Mouse (Mus musculus) retina, postnatal 1 day (tissue): ENCODE results near the gene Col18a1.

Source experiments
- DNase-seq: peaks from one replicate; pipeline ENCODE4 v3.0.0-alpha.2; 2012

The Col18a1 gene

DNA sequence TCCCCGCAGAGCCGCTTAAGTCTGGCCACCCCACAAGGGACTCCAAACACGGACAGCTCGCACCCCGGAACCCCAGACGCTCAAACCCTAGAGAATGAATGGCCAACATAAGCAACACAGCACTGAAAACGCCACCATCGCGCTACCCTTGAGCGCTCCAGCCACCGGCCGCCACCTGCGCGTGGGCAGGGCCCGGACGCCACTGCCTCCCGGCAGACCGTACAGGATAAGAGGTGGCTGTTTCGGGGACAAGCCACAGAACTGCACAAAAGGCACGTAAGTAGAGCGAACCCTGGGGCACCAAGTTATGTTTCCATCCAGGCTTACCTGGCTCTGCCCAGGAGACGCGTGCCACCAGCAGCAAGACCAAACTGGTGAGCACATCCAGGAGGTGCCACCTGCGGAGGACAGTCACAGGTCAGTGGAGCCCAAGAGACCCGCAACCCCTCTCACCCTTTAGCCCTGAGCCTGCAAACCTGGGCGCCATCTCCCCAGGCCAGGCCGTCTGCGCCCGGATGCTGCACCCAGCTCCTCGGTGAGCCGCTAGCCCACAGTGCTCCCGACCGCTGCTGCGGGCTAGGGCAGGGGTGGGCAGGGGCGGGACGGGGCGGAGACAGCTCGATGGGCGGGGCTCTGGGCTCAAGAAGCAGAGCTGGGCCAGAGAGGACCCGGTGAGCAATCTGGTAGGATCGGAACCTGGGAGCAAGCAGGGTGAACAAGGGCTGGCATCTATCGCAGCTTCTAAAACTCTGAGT is at the start of gene Col18a1:
Gene Col18a1, minus strand, starts transcription at position 586 of the 755 bp plus-strand sequence.
- peak; percentile 77 for DNase-seq

DNA sequence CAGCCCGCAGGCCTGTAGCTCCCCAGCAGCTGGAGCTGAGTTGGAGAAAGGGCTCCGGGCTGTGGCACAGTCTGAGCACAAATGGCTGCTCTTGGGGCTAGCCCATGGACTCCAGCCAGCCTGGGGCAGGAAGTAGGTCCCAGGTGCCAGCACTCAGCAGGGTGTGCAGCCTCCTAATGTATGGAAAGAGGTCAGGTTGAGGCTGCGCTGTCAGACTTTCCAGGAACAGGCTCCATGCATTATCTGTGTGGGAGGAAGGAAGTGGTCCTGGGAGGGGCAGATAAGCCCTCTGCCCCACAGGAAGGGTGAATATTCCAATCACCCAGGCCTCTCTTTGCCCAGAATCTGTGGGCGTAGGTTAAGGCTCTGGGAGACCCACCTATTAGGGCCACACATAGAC is 49.3 kb upstream of the Col18a1 start:
- peak; percentile 67 for DNase-seq

DNA sequence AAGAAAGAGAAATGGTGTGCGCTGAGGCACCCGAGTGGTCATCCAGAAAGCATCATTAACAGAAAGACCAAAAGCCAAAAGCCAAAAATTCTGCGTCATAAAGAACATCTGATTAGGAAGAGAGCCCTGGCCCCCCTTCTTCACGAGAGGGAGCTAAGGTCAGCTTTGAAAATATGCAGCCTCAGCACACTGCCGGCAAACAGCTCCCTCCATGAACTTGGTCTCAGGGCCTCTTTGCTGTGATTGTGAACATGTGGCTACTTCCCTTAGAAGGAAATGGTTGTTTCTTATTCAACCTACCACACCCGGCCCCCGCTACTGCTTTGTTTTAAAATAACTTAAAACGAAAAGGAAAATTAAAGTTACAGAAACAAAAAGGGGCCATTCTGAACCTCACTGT is 48.2 kb upstream of the Col18a1 start:
- DNase-seq: no peak

DNA sequence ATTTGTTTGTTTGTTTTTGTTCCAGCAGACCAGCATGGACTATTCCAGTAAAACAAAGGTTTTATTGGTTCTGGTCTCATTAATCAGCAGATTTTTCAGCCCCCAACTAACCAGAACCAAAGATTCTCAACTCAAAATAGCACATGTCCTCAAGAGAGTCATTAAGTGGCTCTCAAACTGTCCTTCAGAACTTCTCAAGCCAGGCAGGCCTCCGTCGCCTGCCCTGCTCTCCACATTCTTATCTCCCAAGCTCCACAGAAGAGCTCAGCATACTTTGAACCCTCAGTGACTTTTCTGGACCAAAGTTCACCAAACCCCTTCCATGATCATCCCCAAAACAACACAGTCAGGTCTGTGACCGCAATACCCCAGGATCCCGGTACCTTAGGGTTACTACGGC is 47.1 kb upstream of the Col18a1 start:
- DNase-seq: no peak

DNA sequence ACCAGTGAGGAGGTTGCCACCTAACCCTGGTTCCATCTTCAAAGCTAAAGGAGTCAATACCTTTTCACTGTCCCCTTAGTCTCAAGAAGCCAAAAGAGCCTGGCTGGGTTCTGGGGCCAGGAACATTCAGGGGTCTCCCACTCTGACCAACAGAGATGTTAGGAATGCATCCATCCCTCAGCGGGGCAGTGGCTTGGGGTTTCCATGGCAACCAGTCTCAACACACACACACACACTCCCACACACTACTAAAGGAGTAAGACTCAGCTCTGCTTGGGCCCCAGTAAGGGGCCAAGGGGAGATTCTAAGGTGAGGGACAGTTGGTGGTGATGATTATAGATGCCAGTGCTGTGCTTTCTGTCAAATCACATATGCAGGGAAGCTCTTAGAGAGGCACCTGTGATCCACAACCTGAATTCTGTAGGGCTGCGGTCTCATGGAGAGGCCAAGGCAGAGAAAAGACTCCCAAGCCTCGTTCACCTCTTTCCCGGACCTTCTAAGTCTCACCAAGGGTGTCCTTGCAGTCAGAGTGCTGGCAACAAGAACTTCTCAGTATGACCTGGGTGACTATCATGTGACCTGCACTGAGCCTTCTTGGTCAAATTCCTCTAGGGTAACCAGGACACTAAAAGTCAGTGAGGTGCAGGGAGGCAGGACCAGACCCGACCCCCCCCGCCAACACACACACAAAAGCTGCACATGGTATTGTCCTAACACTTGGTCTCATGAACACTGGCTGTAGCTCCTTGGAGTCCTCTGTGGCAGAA is 46.2 kb upstream of the Col18a1 start:
- DNase-seq: no peak

DNA sequence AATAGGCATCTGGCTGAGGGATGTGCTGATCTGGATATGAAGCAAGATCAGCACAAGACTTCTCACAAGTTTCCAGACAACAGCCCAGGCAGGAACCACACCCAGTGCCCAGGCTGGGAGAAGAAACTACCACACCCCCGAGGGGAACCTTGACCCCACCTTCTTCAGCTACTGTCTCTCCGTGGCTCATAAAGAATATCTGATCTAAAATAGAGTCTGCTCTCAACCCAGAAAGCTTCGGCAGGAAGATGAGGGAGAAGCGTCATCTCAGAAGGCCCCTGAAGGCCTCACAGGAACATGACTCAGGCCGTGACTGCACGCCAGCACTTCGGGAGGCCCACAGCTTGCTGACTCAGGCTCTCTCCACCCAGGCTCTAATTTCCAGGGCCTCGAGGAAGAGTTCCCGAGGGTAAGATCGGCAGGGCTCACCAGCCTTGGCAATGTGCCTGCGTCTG is 44.8 kb upstream of the Col18a1 start:
- no peak for DNase-seq

DNA sequence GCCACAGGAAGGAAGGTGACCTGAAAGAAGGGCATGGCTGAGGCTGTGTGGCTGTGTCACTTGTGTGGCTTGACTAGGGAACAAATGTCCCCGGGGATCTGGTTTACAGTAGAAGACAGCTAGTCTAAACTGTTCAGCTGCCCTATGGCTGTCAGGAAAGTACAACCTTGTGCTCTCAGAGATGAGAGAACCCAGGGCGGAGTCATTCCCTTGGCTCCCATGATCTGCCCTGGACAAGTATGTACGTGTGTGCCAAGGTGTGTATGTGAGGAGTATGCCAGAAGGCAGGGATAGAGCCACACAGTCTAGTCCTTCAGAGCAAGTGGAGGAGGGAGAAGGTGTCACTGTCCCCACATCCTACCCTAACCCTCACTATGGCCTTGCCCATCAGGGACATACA is 44.3 kb upstream of the Col18a1 start:
- no peak for DNase-seq

DNA sequence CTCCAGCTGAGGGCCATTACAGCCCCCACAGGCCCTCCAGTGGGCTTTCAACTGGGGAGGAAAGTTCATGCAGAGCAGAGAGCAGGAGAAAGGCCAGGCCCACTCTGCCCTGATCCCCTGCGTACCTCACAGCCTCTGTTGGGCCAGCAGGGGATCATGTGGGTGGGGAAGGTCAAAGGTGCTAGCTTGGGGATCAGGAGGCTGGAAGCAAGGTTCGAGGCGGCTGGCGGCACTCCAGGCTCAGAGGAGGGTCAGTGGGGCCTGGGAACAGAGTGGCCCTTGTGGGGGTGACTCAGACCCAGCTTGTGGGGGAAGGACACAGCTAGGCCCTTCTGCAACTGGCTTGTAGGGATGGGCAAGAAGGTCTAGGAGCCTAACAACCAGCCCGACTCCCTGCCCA is 42.9 kb upstream of the Col18a1 start:
- no peak for DNase-seq

DNA sequence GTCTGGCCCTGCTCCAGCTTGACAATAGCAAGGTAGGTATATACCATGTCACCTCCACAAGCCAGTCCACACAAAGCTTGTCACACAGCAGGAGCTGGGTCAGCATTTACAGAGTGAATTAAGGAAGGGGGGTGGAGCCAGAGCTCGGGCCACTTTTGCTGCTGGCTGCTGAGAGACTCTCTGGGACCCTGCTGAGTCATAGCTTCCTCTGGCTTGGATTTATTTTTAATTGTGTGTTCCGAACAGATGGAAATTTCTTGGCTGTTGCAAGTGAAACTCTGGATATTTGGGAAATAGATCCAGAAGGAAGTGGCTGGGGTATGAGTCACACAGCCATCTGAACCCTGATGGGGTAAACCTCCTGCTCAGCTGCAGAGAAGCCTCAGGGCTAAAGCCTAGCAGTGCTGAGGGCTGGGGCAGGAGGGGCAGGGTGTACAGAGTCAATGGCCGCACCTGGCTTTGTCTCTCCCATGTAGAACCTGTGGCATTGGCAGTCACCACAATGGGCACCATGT is 40.3 kb upstream of the Col18a1 start:
- no peak for DNase-seq

DNA sequence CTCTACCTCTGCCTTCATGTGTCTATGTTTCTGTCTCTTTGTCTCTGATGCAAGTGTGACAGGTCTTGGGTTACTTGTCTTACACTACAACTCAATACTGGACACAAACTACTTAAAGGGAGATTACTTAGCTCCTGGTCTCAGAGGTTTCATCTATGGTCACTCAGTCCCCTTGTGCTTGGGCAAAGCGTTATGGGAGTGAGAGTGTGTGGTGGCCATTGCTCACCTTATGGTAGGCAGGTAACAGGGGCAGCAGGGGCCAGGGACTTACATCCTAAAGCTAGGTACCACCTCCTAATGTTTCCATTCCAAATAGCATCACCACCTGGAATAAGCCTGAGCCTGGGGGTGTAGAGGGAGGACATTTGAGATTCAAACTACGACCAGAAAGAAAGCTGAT is 39.8 kb upstream of the Col18a1 start:
- DNase-seq: no peak

DNA sequence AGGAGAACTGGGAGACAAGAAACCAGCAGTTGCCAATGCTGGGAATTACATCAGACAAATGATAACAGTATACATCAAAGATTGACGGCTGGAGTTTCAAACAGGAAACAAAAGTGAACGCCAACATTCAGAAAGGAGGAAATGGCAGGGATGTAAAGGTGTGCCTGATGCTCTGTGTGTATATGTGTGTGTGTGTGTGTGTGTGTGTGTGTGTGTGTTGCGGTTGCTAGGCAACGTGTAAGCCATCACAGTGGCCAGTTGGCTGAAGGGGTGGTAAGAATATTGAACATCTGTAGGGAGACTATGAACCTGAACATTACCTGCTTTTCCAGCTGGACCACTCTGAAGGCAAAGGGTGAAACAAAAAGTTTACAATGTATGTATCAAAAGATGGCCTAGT is 37.6 kb upstream of the Col18a1 start:
- no peak for DNase-seq

DNA sequence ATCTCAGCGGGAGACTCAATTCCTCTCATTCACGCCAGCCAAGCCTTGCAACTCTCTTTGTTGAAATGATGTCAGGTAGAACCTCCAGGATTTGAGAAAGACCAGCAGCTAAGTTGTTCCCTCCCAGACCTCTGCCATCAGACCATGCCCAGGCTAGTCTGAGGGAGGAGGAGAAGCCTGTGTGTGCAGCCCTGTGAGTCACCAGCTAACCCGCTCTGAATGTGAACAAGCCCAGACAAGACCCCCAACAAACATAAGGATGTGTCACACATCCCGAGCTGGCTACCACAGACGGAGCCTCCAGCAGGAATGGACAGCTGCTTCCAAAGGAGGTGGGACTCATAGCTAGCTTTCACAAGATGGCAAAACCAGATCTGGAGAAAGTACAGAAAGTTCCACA is 35.6 kb upstream of the Col18a1 start:
- no peak for DNase-seq

DNA sequence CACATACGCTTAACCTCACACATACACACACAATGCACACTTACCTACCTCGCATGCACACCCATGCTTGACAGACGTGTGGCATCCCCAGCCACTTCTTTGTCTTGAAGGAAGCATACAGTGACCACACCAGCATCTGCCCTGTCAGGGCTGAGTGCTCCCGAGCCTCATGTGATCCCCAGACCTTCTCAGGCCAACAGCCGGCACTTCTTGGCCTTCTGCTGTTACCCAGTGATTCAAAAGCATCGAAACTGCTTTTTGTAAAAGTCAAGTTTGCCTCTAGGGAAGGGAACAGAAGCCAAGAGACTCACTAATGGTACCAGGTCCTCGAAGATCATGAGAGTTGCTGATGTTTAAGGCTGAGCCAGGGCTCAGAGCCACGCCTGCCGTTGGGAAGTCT is 33.9 kb upstream of the Col18a1 start:
- DNase-seq: no peak

DNA sequence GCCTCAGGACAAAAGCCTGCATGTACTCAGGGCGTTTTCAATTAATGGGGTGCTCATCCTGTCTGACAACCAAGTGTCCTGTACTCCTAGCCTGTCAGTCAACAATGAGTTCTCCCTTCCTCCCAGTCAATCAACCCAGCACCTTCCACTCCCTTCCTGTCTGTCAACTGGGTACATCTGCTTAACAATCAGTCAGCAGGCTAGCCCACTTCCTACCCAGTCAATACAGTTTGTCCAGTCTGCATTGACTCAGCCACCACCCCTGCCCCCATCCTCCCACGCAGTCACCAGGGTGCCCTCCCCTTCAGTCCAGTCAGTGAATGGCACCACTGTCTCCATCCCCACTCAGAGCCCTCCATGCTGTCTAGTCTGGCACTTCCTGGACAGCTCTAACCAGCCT is 32.9 kb upstream of the Col18a1 start:
- no peak for DNase-seq

DNA sequence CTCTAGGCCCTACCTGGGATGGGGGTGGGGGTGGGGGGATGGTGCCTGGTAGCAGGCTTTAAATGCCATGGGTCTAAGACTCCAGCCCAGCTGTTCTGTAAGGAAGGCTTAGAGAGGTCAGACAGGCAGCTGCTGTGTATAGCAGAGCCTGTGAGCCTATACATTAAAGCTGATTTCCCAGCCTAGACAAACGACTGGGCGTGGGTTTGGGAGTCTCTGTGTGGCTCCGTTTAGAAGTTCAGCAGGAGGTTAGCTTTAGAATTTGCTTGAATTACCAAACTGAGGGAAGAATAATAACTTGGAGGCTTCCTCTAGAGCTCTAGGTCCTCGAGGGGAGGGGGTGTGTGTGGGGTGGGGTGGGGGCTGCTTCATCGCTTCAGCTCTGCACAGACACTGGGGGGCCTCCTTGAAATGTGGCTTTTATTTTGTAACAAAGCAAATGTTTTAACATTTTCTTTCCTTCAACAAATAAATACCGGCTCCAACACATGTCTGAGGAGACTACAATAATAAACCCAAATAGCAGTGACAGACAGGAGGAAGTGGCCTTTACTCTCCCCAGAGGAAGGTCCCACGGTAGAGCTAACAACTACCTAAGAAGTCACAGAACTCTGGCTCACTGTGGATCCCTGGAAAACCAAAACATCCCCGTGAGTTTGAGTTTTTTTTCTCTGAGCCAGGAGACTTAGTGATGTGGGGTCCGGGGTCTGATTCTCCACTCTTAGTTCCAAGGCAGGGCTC is 31.3 kb upstream of the Col18a1 start:
- DNase-seq: no peak

DNA sequence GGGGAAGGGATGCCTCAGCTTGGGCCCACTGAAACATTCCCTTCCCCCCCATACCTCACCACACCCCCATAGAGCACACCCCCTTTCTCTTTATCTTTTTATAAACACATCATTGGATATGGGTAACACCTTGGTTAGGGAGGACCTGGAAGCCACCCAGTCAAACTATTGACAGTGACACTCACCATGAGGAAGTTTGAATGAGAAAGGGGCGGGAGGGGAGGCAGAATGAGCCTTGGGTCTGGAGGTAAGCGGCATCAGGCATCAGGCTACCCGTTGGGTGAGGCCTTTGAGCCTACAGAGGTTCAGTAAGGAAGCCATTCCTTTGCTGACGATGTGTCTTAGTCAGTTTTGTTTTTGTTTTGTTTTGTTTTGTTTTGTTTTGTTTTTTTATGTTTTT is 30.3 kb upstream of the Col18a1 start:
- no peak for DNase-seq

DNA sequence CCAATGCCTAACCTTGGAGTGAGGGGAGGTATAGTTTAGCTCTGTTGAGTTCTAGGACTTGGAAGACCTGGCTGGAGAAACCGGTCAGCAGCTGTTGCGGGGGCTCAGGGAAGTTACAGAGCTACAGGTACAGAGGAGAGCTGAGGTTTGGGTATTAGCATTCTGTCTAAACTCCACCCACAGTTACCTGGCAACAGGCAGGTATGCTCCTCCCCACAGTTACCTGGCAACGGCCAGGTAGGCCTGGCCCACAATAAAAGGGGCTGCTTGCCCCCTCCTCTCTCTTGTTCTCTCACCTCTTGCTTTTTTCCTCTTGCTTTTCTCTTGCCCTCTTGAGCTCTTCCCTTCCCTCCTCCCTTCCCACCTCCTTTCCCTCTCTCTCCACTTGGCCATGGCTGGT is 29.8 kb upstream of the Col18a1 start:
- no peak for DNase-seq

DNA sequence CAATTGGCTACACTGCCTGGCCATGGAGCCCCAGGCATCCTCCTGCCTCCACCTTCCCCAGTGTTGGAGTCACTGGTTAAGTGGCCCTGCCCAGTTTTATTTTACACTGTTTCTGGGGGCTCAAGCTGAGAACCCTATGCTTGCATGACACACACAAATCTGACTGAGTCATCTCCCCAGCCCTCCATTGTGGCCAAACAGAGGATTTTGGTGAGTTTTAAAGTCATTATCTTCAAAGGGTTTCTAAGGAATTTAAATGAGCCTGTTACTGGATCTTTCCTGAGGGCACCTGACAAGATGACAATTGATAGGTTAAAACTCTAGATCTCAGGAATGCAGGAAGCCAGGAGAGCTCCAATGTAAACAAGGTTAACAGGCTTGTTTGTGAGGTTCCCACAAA is 27.1 kb upstream of the Col18a1 start:
- no peak for DNase-seq

DNA sequence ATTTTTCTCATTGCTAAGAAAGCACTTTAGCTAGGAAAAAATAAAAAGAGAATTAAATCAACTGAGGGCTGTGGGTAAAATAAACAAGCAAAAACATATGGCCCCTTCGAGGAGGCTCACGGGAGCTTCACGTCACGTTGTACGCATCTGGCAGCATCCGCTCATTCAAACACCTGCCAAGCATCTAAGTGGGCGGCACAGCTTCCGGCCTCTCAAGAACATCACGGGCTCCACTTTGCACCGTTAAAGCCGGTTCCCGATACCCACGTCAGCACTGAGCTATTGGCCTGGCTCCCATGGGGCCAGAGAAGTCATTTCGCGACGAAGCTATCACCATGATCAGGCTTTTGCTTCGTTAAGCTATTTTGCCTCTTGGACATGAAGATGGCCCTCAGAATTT is 26.4 kb upstream of the Col18a1 start:
- DNase-seq: no peak

DNA sequence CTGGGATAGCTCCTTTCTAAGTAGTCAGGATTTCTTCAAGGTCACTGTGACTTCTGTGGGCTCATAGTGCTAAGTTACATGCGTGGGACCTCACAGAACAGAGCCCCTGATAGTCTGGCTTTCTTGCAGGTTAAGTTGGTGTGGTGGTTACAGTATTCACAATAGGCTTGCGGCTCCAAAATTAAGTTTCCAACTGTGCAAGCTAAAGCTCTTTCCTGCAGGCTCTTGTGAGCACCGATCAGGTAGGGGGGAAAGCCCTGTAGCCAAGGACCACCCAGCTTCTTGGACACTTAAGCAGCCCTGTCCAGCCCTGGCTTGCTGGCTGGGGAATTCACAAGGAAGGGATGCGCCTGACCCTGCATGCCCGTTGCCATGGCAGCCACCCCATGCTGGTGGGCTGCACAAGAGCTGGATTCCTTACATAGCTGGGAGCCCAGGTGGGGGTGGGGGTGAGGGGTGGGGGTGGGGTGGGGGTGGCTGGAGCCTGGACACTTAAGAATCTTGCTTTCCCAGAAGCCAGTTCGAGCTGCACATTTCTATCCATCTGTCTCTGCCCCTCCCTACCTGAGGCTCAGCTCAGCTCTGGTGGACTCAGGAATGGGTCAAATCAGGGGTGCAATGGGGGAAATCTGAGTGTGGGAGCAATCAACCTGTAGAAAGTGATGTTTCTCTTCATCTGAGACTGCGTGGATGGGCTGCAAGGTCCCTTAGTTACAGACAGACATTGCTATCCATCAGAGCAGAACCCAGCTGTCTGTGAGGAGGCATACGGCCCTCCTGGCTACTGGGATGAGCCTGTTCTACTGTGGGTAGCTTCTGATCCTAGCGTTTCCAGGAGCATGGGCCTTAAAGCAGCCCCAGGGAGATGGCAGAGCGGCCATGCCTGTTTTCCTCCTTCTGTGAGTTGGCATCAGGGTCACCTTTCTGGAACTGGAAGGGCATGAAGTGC is 24.9 kb upstream of the Col18a1 start:
- peak; percentile 74 for DNase-seq

DNA sequence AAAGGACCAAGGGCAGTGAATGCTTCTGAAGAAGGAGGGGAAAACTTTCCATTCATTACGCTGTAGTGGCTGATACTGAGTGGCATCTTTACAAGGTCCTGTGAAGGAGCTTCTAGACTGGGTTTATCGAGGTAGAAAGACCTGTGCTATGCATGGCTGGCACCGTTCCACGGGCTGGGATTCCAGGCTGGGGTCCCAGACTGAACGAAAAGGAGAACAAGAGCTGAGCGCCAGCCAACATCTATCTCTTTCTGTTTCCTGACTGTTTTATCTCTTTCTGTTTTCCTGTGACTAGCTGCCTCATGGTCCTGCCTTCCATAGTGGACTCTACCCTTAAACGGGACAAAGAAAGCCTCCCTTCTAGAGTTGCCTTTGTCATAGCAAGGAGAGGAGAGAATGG is 21.1 kb upstream of the Col18a1 start:
- no peak for DNase-seq

DNA sequence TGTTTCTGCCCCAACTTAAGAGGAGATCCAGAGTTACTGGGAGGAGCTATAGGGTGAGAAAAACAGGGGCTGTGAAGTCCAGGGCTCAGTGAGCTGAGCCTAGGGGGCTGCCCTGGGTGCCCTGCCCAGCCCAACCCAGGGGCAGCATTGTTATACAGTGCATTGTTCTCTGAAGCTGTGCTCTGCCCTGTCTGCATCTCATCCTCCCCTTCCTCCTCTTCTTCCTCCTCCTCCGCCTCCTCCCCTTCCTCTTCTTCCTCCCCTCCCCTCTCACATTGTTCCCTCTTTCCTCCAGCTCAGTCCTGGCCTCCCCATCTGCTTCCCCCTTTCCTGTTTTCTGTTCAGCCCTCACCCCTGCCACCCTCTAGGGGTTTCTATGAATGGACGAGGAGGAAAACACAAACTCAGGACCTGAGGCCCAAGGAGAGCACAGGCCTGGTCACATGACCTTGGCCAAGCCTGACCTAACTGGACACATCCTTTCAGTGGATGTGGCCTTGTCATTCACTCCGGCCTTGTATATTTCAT is 16.5 kb upstream of the Col18a1 start:
- DNase-seq: no peak
